Mouse (Mus musculus) MEL (cell line): ENCODE measurements at regions not wholly inside any gene's neighbourhood (a gene's known extent, or its start where the extent isn't known, plus 50 kb on each side); places are given as distances from the start of the nearest gene placed in this dataset.

ENCODE experiments used
- DNase-seq: peaks from one replicate; pipeline ENCODE4 v3.0.0; 2011; ENCODE audit warnings: low read depth, low spot score
- H3K27ac ChIP-seq: 2 replicates; pipeline ENCODE4 v1.5.1; 2012; ENCODE audit warnings: low read depth, mild to moderate bottlenecking, control low read depth, low read length, moderate library complexity; ENCODE audit not compliant: control insufficient read depth
- H3K27me3 ChIP-seq, 2 experiments: fragments of 150-350 bp in 1 of 2; sonication (generic) in 1 of 2; 2 replicates each; pipeline ENCODE4 v1.6.1; 2012; ENCODE audit warnings: low read length in 2 of 2, mild to moderate bottlenecking in 2 of 2, improper control_type of control experiment in 1 of 2, moderate library complexity in 1 of 2; ENCODE audit not compliant: insufficient read depth in 2 of 2, control insufficient read depth in 1 of 2
- H3K36me3 ChIP-seq, 2 experiments: 2 replicates each; pipeline ENCODE4 v1.6.1; 2012 to 2014; ENCODE audit warnings: low read length in 2 of 2, improper control_type of control experiment in 1 of 2, inconsistent platforms in 1 of 2, mild to moderate bottlenecking in 1 of 2; ENCODE audit not compliant: insufficient read depth in 2 of 2, control insufficient read depth in 1 of 2
- H3K4me1 ChIP-seq, 2 experiments: fragments of 150-350 bp in 1 of 2; sonication (generic) in 1 of 2; 2 replicates each; pipeline ENCODE4 v1.6.1; 2012; ENCODE audit warnings: low read length in 2 of 2, improper control_type of control experiment in 1 of 2, mild to moderate bottlenecking in 1 of 2; ENCODE audit not compliant: insufficient read depth in 2 of 2, control insufficient read depth in 1 of 2
- H3K4me3 ChIP-seq, 2 experiments: fragments of 150-350 bp in 1 of 2; sonication (generic) in 1 of 2; 2 replicates each; pipeline ENCODE4 v1.5.1; 2012; ENCODE audit warnings: low read depth in 2 of 2, low read length in 2 of 2, mild to moderate bottlenecking in 2 of 2, moderate library complexity in 2 of 2, control low read depth in 1 of 2, improper control_type of control experiment in 1 of 2; ENCODE audit not compliant: control insufficient read depth in 1 of 2, insufficient read depth in 1 of 2
- H3K79me2 ChIP-seq: 2 replicates; pipeline ENCODE4 v1.6.1; 2012; ENCODE audit warnings: mild to moderate bottlenecking, low read length, moderate library complexity; ENCODE audit not compliant: control insufficient read depth, poor library complexity, insufficient read depth
- H3K9ac ChIP-seq: 2 replicates; pipeline ENCODE4 v1.6.1; 2012; ENCODE audit warnings: low read depth, mild to moderate bottlenecking, control low read depth, low read length, moderate library complexity; ENCODE audit not compliant: control insufficient read depth, poor library complexity, severe bottlenecking
- H3K9me3 ChIP-seq: fragments of 150-350 bp; sonication (generic); replicated peaks from 2 replicates; pipeline ENCODE4 v1.6.1; 2012; ENCODE audit warnings: mild to moderate bottlenecking, low read length, improper control_type of control experiment, moderate library complexity; ENCODE audit not compliant: insufficient read depth
- BHLHE40 ChIP-seq: IDR thresholded peaks from 2 replicates; pipeline ENCODE4 v1.6.1; 2012; ENCODE audit warnings: low read depth, mild to moderate bottlenecking, inconsistent platforms, low read length, improper control_type of control experiment, borderline replicate concordance
- CTCF ChIP-seq, 3 experiments: IDR thresholded peaks in 2 of 3; conservative IDR thresholded peaks in 1 of 3; 2 replicates each; pipeline ENCODE4 v1.5.1; 2011 to 2012; ENCODE audit warnings: low read length in 3 of 3, low read depth in 2 of 3, mild to moderate bottlenecking in 2 of 3, improper control_type of control experiment in 1 of 3, inconsistent platforms in 1 of 3, mixed read lengths in 1 of 3, moderate library complexity in 1 of 3; ENCODE audit not compliant: control insufficient read depth in 1 of 3, insufficient read depth in 1 of 3, poor library complexity in 1 of 3, severe bottlenecking in 1 of 3
- ELF1 ChIP-seq: IDR thresholded peaks from 2 replicates; pipeline ENCODE4 v1.6.1; 2014; ENCODE audit warnings: low read depth, mild to moderate bottlenecking, inconsistent platforms, low read length, improper control_type of control experiment, moderate library complexity
- ETS1 ChIP-seq: IDR thresholded peaks from 2 replicates; pipeline ENCODE4 v1.6.1; 2012; ENCODE audit warnings: low read depth, mild to moderate bottlenecking, inconsistent platforms, low read length, improper control_type of control experiment, moderate library complexity
- GABPA ChIP-seq: IDR thresholded peaks from 2 replicates; pipeline ENCODE4 v1.6.1; 2012; ENCODE audit warnings: low read depth, mild to moderate bottlenecking, inconsistent platforms, low read length, improper control_type of control experiment, moderate library complexity
- HCFC1 ChIP-seq: IDR thresholded peaks from 2 replicates; pipeline ENCODE4 v1.6.1; 2012; ENCODE audit warnings: low read depth, mild to moderate bottlenecking, inconsistent platforms, low read length, improper control_type of control experiment, moderate library complexity
- MAFK ChIP-seq: IDR thresholded peaks from 2 replicates; pipeline ENCODE4 v1.6.1; 2011; ENCODE audit warnings: low read depth, mild to moderate bottlenecking, low read length, improper control_type of control experiment, borderline replicate concordance
- MAX ChIP-seq: IDR thresholded peaks from 2 replicates; pipeline ENCODE4 v1.6.1; 2011; ENCODE audit warnings: low read length, improper control_type of control experiment
- MAZ ChIP-seq: IDR thresholded peaks from 2 replicates; pipeline ENCODE4 v1.6.1; 2012; ENCODE audit warnings: low read depth, mild to moderate bottlenecking, inconsistent platforms, low read length, improper control_type of control experiment
- MEF2A ChIP-seq: IDR thresholded peaks from 2 replicates; pipeline ENCODE4 v1.6.1; 2014; ENCODE audit warnings: low read depth, mild to moderate bottlenecking, inconsistent platforms, low read length, improper control_type of control experiment; ENCODE audit not compliant: poor library complexity, insufficient replicate concordance, severe bottlenecking; ENCODE audit errors: extremely low read depth
- MYB ChIP-seq: IDR thresholded peaks from 2 replicates; pipeline ENCODE4 v1.6.1; 2011; ENCODE audit warnings: mild to moderate bottlenecking, low read depth, low read length, improper control_type of control experiment
- MYC ChIP-seq: IDR thresholded peaks from 2 replicates; pipeline ENCODE4 v1.6.1; 2011; ENCODE audit warnings: low read depth, mild to moderate bottlenecking, low read length, improper control_type of control experiment, moderate library complexity
- NELFE ChIP-seq: IDR thresholded peaks from 2 replicates; pipeline ENCODE4 v1.6.1; 2011; ENCODE audit warnings: low read depth, low read length, improper control_type of control experiment
- NRF1 ChIP-seq: IDR thresholded peaks from 2 replicates; pipeline ENCODE4 v1.6.1; 2014; ENCODE audit warnings: low read depth, mild to moderate bottlenecking, inconsistent platforms, low read length, improper control_type of control experiment, moderate library complexity; ENCODE audit not compliant: poor library complexity, insufficient read depth, severe bottlenecking
- RCOR1 ChIP-seq: IDR thresholded peaks from 2 replicates; pipeline ENCODE4 v1.6.1; 2012; ENCODE audit warnings: low read depth, mild to moderate bottlenecking, inconsistent platforms, low read length, improper control_type of control experiment
- TBP ChIP-seq: IDR thresholded peaks from 2 replicates; pipeline ENCODE4 v1.8.0; 2011; ENCODE audit warnings: low read depth, low read length, improper control_type of control experiment
- TCF12 ChIP-seq: IDR thresholded peaks from 2 replicates; pipeline ENCODE4 v1.6.1; 2014; ENCODE audit warnings: low read depth, mild to moderate bottlenecking, inconsistent platforms, low read length, improper control_type of control experiment, moderate library complexity
- ZC3H11A ChIP-seq: IDR thresholded peaks from 2 replicates; pipeline ENCODE4 v1.6.1; 2012; ENCODE audit warnings: low read depth, mild to moderate bottlenecking, inconsistent platforms, low read length, improper control_type of control experiment
- ZKSCAN1 ChIP-seq: IDR thresholded peaks from 2 replicates; pipeline ENCODE4 v1.6.1; 2012; ENCODE audit warnings: low read depth, mild to moderate bottlenecking, inconsistent platforms, low read length, improper control_type of control experiment, moderate library complexity
- ZNF384 ChIP-seq: IDR thresholded peaks from 2 replicates; pipeline ENCODE4 v1.6.1; 2012; ENCODE audit warnings: low read depth, mild to moderate bottlenecking, inconsistent platforms, low read length, improper control_type of control experiment

DNA sequence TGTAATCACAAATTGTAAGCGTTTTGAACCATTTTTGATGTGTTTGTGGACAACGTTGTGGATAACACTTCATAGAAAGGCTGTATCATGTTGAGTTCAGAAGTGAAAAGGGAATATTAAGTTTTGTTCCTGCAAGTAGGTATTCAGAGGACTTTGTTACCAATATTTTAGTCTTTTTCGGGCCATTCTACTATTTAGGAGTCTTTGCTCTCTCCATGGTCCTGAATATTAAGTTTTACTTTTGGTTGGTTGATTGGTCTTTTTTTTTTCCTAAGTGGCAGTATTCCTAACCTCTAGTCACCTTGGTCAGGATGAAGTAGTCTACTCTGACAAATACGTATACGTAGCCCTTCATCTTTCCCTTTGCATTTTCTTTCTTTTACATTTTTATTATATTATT, 174.6 kb upstream of the Ppfia2 start:
- Histone ChIP-seq H3K27me3 (no peaks in the 10 kb centered on the region), H3K27ac (no peak overlapping the region), H3K79me2 (no peaks in the 10 kb centered on the region), H3K36me3 (no peaks in the 10 kb centered on the region), H3K9ac (no peak overlapping the region), H3K9me3 (no peaks in the 10 kb centered on the region), H3K4me3 (no peak overlapping the region), H3K4me1 (no peaks in the 10 kb centered on the region)
- peak; percentile 11 for DNase-seq
- no peak for TF ChIP-seq ELF1

DNA sequence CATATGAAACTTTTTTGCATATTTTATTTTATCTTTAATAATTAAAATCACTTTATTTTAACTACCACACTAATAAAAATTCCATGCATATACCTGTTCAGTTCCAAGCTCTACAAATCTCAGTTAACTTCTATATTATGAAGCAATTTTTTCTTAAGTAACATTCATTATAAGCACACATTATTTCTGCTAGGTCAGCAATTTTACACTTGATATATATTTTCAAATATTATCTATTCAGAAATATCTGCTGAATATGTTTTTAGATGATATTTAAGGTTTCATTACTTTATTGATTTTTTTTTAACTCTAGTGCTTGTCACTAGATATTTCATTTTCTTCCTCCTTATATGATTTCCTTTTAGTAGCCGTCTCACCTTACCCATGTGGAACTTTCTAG, 135.0 kb upstream of the Ppfia2 start:
- no peaks in the 10 kb centered on the region for H3K36me3 ChIP-seq
- H3K9me3 ChIP-seq = no peaks in the 10 kb centered on the region
- H3K4me1 ChIP-seq = no peaks in the 10 kb centered on the region
- no peak for TF ChIP-seq CTCF (IDR thresholded peaks at IDR 0.05 in 2 of 3, conservative IDR thresholded peaks at IDR 0.05 in 1 of 3; ENCODE audit: control insufficient read depth in 1 of 3, insufficient read depth in 1 of 3, low read depth in 2 of 3, low read length in 3 of 3, poor library complexity in 1 of 3, severe bottlenecking in 1 of 3)
- peak; percentile 72; the same call in 1 of the 2 replicates for TF ChIP-seq MAFK
- no peak for TF ChIP-seq ZKSCAN1
- TF ChIP-seq, all 39 proteins: peak for 1
- DNase-seq = no peak
- no peak overlapping the region for H3K4me3 ChIP-seq
- H3K27me3 ChIP-seq = no peaks in the 10 kb centered on the region
- no peak overlapping the region for H3K9ac ChIP-seq
- no peak overlapping the region for H3K27ac ChIP-seq
- no peaks in the 10 kb centered on the region for H3K79me2 ChIP-seq

DNA sequence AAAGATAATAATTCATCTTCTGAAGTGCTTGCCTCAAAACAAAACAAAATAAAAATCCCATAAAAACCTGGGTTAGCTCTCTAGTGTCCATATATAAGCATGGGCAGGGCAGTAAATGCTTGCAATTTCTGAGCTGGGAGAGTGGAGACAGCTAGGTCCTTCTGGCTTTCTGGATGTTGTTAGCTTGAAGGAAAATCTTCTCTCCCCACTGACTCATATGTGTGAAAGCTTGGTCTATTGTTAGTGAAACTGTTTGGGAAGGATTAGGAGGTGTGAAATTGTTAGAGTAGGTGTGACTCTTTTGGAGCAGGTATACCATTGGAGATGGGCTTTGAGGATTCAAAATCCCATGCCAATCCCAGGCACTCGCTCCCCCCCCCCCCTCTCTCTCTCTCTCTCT, 118.5 kb upstream of the Ppfia2 start:
- Histone ChIP-seq H3K27me3 (no peaks in the 10 kb centered on the region), H3K27ac (no peak overlapping the region), H3K9ac (no peak overlapping the region), H3K79me2 (no peaks in the 10 kb centered on the region), H3K9me3 (no peaks in the 10 kb centered on the region), H3K4me3 (no peak overlapping the region), H3K36me3 (no peaks in the 10 kb centered on the region), H3K4me1 (no peaks in the 10 kb centered on the region)
- TF ChIP-seq MEF2A (no peak), GABPA (no peak), MAZ (no peak), NELFE (no peak), CTCF (IDR thresholded peaks at IDR 0.05 in 2 of 3, conservative IDR thresholded peaks at IDR 0.05 in 1 of 3; ENCODE audit: control insufficient read depth in 1 of 3, insufficient read depth in 1 of 3, low read depth in 2 of 3, low read length in 3 of 3, poor library complexity in 1 of 3, severe bottlenecking in 1 of 3) (no peak), ZC3H11A (no peak), HCFC1 (no peak), RCOR1 (no peak), TCF12 (no peak), NRF1 (no peak), ETS1 (no peak), MYB (no peak), MAX (no peak), MYC (no peak), ZNF384 (no peak), BHLHE40 (no peak), TBP (no peak), MAFK (no peak)
- DNase-seq = no peak
